Mouse (Mus musculus): ENCODE results near the gene Scel.
A peak's percentile ranks its signal among the peaks of the same experiment; 100 is the strongest.

The Scel gene

GRCm38 (mm10) chr14:103515419-103515818 lies 2.3 kb downstream of the Scel start:
- no peak for DNase-seq

- DNase-seq: no peak
Observed at GRCm38 (mm10) chr14:103526286-103526685, 13.1 kb downstream of the Scel start.

GRCm38 (mm10) chr14:103529733-103530367 lies 16.7 kb downstream of the Scel start:
- DNase-seq: no peak

GRCm38 (mm10) chr14:103531722-103532341 lies 18.7 kb downstream of the Scel start:
- no peak for DNase-seq

GRCm38 (mm10) chr14:103535511-103536024 lies 22.4 kb downstream of the Scel start:
- DNase-seq: no peak

GRCm38 (mm10) chr14:103536334-103536733 lies 23.2 kb downstream of the Scel start:
- DNase-seq: no peak

GRCm38 (mm10) chr14:103537355-103538056 lies 24.4 kb downstream of the Scel start:
- peak; percentile 44 to 63 for DNase-seq

GRCm38 (mm10) chr14:103539796-103540195 lies 26.7 kb downstream of the Scel start:
- no peak for DNase-seq

- no peak for DNase-seq
Observed at GRCm38 (mm10) chr14:103541679-103542078, 28.5 kb downstream of the Scel start.

- DNase-seq: no peak
Observed at GRCm38 (mm10) chr14:103543304-103544079, 30.4 kb downstream of the Scel start.

GRCm38 (mm10) chr14:103545734-103546133 lies 32.6 kb downstream of the Scel start:
- peak; percentile 27 to 43 for DNase-seq

GRCm38 (mm10) chr14:103546246-103546645 lies 33.1 kb downstream of the Scel start:
- peak; percentile 55 to 59 for DNase-seq

GRCm38 (mm10) chr14:103548220-103548619 lies 35.1 kb downstream of the Scel start:
- DNase-seq: no peak

- peak; percentile 83 to 92 for DNase-seq
Observed at GRCm38 (mm10) chr14:103550480-103550879, 37.3 kb downstream of the Scel start.

GRCm38 (mm10) chr14:103550921-103551320 lies 37.8 kb downstream of the Scel start:
- DNase-seq: no peak

GRCm38 (mm10) chr14:103551921-103552320 lies 38.8 kb downstream of the Scel start:
- DNase-seq: no peak

GRCm38 (mm10) chr14:103552379-103552778 lies 39.2 kb downstream of the Scel start:
- no peak for DNase-seq

- no peak for DNase-seq
Observed at GRCm38 (mm10) chr14:103556609-103557008, 43.5 kb downstream of the Scel start.

- DNase-seq: no peak
Observed at GRCm38 (mm10) chr14:103561383-103562096, 48.4 kb downstream of the Scel start.

GRCm38 (mm10) chr14:103567957-103568356 lies 54.8 kb downstream of the Scel start:
- no peak for DNase-seq

GRCm38 (mm10) chr14:103568433-103568832 lies 55.3 kb downstream of the Scel start:
- DNase-seq: no peak

Data from cerebellum, postnatal 36 days (tissue).